Mouse (Mus musculus): ENCODE data around the gene Crebbp.

DNA sequence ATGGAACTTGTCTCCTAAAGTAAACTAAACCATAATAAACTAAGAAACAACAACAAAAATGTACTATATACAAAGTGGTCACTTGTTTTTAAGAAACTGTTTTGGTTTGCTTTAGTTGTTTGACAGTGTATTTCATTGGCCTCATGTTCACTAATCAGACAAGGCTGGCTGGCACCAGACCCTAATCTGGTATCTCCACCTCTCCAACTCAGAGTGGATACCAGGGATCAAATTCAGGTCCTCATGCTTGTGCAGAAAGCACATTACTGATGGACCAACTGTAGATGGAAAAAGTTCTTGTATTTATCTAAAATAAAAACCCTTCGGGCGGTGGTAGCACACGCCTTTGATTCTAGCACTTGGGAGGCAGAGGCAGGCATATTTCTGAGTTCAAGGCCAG, 38.7 kb downstream of the Crebbp start:
- TF ChIP-seq CTCF (IDR thresholded peaks at IDR 0.05; ENCODE audit: low read depth) (no peak), EP300 (IDR thresholded peaks at IDR 0.05; ENCODE audit: low read depth) (no peak)

All from heart, postnatal 0 days (tissue).